Mouse (Mus musculus) embryonic fibroblast, embryonic 13.5 days (primary cell): Measurements from ENCODE around the gene Colq.

Experiments used
- CTCF ChIP-seq: IDR thresholded peaks from 2 replicates; pipeline ENCODE4 v1.5.1; 2011; ENCODE audit warnings: mild to moderate bottlenecking, control low read depth, low read length, moderate library complexity, borderline replicate concordance; ENCODE audit not compliant: insufficient read depth
- POLR2A ChIP-seq: IDR thresholded peaks from 2 replicates; pipeline ENCODE4 v1.6.1; 2011; ENCODE audit warnings: low read depth, mild to moderate bottlenecking, control low read depth, low read length, moderate library complexity

GRCm38 (mm10) chr14:31559216-31559615, 31.9 kb downstream of the Colq start:
- TF ChIP-seq POLR2A (no peak), CTCF (no peak)
